Mouse (Mus musculus) cerebellum, postnatal 10 days (tissue): ENCODE results near the gene Polr1d.

Source experiments
- DNase-seq, 2 experiments: peaks; one replicate each; pipeline ENCODE4 v3.0.0; 2021; ENCODE audit warnings: mixed read lengths in 2 of 2

Gene Polr1d

DNA sequence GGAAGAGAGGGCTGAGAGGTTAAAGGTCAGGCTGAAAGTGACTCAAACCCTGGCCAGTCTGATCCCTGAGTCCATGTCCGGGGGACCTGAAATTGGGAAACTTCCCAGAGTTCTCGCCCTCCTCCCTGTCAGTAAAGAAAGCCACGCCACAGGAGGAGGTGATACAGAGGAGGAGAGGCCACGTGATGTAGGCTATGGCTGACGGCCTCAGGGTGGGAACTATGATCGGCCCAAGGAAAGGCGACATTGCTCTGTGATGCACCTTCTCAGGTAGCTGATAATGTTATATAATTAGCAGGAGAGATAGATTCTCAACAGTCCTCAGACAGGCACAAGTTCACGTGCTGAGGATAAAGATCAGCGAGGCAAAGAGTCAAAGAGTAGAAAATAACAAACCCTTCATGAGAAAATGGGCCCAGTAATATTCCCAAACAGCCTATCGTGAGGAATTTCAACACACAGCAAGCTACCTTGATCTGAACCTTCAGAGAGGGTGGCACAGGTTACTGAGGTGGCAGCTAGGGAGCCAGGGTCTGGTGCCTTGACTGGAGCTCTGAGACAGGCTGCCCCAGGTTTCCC is 20.0 kb upstream of the Polr1d start:
- no peak for DNase-seq

DNA sequence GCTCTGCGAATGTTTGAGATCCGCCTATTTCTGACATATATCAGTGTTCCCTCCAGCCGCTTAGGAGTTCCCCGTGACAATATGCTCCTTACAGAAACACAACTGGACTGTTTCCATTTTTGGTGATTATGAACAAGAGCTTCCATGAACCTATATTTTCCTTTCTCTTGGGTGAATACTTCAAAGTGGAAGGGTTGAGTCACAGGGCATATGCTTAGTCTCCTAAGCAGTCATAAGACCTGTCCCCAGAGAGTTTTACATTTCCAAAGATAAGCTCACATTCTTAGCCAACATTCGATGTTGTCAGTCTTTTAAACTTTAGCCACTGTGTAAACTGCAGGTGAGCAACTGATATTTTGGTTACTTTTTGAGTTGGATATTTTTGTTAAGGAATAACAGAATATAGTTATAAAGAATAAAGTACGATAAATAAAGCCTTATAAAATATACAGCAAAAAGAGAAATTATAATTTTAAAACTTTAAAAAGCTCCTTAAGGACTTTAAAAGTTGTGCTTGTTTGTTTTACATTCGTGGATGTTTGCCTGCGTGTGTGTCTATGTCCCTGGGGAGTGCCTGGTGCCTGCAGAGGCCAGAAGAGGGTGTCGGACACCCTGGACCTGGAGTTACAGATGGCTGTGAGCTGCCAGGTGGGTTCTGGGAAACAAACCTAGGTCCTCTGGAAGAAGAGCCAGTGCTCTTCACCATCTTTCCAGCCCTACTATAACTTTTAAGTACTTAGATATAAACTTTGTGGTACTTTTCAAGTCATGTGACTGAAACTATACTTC is 19.0 kb upstream of the Polr1d start:
- DNase-seq = no peak

DNA sequence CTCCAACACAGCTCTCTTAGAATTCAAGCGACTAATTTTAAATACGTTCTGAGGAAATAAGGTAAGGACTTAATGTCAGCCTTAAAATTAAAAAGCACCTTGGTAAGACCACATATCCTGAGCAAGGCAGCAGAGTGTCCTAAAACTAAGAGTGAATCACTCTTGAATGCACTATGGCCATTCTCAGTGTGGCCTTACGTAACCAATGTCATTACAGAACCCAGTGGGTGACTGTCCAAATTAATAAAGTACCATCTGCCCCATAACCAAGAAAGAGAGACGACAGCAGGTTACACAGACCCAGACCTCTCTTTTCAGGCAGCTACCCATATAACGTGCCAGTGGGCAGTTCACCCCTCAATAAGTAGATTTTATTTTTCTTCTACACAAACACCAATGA is 18.2 kb upstream of the Polr1d start:
- DNase-seq = peak; percentile 71 to 75

DNA sequence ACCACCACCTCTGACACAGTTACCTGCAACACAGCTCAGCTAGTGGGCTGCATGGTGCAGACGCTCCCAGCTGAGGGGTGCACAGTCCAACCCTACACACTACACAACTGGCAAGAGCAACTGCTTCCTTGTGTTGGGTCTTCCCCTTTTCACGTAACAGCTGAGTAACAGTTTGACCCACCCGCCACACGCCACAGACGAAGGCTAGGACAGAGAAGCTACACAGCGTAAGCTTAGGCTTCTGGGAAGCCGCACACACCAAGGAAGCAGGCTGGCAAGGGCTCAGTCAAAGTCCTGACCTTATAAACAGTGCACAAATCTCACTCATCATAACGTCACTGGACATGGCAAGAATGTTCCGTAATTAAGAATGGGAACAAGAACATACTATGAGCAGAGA is 17.5 kb upstream of the Polr1d start:
- peak in 1 of 2 experiments; percentile 38 for DNase-seq

DNA sequence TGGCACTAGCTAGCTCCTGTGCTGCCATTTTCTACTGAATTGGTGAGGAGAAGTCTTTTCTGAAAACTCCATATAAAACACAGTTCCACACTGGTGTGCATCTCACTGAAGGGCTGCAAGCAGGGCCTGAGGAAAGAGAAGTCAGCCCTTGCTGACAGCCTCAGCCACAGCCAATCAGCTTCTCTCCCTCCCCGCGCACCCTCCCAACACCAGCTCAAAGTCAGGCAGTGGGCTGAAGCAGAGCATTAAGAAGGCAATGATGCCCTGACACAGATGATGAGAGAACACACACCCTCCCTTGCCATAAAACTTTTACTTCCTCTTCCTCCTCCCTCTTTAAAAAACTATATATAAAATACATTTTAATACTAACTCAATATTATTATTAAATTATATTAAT is 16.8 kb upstream of the Polr1d start:
- peak in 1 of 2 experiments; percentile 52 for DNase-seq

DNA sequence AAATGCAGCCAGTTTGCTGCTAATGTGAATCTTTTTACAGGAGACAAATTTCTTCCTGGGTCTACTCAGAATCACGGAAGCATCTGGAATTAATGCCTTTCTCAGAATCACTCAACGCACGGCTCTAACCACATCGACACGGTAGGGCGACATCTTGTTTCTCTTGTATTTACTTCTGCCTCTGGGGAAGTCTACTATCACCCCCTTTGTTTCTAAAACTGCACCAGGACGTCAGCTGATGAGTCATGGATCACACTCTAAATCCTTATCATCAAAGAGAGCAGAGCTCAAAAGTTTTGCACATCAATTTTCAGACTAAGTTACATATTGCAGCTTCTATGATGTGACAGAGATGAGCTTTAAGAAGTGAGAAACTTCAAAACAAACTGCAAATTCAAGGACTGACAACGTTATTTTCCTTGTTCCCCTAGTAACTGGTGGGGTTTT is 13.6 kb upstream of the Polr1d start:
- no peak for DNase-seq

DNA sequence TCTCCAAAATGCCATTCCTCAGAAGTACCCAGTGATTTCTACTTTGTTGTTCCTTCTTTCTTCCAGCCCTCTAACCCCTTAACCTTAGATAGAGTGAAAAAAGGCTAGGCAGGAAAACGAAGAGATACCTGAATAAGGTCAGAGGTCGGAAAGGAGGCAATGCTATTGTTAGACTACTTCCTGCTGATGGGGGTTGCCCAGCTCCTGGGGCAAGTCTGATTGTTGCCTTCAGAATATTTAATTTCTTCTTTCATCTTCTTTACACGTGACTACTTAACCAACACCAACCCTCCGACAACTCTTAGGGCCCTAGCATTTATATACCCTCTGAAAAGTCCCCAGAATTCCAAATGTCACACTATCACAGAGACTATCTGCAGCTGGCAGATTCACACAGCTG is 10.7 kb upstream of the Polr1d start:
- no peak for DNase-seq

DNA sequence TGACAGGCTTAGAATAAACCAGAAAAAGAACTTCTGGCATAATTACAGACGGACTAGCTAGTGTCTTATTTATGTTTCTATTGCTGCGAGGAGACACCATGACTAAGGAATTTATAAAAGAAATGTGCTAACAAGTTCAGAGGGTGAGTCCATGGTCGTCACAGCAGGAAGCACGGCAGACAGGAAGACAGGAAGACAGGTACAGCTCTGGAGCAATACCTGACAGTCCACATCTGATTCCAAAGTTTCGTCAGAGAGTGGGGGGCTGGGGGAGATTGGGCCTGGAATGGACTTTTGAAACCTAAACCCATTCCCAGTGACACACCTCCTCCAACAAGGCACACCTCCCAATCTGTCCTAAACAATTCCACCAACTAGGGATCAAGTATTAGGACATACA is 9.9 kb upstream of the Polr1d start:
- no peak for DNase-seq

DNA sequence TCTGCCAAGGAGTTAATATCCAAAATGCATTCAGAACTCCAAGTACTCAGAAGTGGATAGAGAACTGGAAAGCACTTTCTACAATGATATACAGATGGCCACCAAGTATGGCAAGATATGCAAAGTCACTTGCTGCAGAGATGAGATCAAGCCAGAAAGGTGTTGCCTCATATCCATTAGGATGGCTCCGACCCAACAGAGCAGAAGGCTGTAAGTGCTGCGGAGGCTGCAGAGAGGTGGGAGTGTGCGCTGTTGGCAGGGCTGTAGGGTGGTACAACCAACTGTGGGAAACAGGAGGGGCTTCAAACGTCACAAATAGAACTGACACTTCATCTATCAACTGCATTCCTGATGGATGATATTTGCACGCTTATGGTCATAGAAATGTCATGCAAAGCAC is 8.0 kb upstream of the Polr1d start:
- peak; percentile 89 to 90 for DNase-seq

DNA sequence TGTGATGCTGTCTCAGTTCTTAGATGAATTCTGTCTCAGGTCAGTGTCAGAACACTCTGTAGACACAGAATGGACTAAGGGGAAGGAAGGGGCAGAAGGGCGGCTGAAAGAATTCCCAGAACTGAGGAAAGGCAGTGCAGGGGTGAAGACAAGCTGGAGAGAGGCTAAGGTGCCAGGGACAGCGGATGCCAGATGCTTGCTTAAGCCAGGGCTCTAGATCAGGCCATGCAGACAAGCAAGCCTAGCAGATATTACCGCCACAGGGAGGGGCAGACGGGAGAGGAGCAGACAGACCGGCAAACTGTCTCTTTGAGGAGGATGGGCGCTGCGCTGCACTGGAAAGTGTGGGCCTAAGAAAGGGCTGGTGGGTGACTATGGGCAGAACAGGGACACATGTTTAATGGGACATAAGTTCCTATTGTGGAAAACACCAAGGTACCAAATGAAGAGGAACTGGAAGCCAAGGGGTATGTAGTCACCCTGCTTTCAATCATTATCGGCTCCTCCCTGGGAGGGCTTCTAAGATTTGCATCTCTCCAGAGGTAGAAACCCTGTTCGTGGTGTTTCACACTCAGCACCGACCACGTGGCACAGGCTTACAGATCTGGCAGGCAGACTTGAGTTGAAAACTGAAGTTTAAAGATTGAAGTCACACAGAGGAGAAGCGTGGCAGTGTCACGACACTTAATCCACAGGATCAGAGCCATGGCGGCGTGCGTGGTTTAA is 5.9 kb upstream of the Polr1d start:
- peak; percentile 53 to 54 for DNase-seq

DNA sequence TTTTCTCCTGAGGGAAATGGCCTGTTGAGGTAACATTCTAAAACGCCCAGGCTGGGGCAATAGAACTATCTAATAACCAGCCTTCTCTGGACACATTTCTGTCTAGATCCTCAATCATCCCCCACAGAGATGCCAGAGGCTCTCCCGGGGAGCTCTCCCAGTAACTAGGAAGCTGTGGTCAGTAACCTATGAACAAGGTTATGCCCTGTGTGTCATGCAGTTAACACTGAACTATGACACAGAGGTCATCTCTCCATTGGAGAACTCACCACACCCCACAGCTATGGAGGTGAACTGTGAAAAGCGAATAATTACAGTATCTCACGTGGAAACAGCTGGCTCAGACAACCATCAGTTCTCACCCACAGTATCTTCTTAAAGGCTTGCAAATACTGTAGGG is 5.0 kb upstream of the Polr1d start:
- no peak for DNase-seq

DNA sequence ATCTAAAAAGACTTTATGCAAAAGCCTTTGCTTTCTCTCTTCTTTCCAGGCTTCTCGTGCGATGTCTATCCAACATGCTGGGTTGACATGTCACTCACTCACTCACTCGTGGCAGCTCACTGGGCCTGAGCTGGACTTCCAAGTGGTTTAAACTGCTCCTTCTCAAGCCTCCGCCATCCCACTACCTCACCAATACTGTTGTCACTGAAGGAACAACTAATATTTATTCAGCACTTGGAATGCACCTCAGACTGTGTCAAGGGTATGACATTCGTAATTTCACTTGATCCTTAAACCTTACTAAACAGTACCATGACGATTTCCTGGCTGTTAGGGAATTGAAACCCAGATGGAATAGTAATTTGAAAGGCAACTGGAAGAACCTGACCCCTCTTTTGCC is 3.0 kb upstream of the Polr1d start:
- no peak for DNase-seq

DNA sequence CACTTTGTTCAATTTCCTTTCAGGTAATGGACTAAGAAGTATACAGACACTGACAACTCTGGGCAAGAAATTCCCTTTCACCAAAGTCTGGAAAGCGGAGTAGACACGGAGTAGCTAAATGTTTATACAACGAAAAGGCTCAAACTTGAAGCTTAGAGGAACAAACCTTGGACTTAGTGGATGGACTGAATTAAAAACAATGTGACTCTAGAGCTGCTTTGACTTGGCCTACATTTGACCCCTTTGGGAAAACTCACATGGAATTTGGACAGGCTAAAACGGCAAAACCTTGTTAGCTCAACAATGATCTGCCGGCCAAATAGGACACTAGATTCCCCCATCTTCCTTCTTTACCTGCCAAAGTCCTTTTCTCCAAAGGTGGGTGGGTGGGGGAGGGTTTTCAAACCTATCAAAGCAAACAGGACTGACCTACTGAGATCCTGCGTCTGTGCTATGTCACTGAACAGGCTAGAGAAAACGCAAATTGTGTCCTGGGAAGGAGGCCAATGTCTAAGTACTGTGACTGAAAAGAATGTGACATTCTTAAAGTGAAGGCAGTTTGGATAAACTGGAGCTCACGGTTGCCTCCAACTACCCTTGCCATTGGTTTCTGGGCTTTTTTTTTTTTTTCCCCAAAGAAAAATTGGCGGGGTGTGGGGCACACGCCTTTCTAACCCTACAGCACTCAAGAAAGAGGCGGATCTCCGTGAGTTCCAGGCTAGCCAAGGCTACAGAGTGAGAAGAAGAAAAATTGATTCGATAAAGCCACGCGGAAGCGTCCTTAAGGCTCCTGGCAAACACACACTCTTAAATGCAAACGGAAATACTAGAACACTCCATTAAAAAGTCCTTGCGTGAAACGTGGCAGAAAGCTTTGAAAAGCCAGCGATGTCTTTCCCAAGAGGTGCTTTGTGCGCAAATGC is 1.5 kb upstream of the Polr1d start:
- peak; percentile 48 to 57 for DNase-seq

DNA sequence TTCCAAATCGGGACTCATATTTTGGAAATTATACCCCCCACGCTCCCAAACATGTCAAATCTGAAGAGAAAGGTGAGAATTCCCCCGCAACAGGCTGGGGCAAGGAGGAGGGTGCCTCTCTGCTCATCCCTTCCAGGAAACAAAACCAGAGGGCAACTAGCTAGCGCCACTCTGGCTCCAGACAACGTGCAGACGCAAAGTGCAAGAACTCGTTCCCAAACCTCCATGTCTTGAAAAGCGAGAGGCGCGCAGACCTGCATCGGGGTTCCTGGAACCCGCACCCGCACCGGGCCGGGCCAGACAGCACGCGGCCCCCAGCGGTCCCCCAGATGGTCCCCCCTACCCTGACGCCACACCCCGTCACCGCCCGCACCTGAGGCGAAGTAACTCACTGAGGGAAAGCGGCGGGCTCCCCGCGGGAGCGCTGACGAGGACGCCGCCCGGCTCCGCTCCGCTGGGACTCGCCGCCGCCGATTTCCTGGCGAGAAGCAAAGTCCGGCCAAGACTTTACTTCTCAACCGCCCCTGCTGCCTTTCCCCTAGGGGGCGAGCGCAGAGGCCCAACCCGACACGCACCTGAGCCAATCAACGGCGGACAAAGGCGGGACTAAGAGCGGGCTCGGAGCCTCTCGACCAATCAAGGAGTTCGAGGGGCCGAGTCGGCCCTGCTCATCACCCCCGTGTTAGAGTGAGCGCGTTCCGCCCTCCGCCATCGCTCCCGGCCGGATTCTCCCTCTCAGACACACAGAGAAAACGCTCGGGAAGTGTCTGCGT is 638 bp upstream of the Polr1d start, which contains the start of gene Lnx2:
Lnx2 (minus strand) TSS at position 561 of the 773 bp plus-strand sequence.
- DNase-seq = peak; percentile 98 to 99

DNA sequence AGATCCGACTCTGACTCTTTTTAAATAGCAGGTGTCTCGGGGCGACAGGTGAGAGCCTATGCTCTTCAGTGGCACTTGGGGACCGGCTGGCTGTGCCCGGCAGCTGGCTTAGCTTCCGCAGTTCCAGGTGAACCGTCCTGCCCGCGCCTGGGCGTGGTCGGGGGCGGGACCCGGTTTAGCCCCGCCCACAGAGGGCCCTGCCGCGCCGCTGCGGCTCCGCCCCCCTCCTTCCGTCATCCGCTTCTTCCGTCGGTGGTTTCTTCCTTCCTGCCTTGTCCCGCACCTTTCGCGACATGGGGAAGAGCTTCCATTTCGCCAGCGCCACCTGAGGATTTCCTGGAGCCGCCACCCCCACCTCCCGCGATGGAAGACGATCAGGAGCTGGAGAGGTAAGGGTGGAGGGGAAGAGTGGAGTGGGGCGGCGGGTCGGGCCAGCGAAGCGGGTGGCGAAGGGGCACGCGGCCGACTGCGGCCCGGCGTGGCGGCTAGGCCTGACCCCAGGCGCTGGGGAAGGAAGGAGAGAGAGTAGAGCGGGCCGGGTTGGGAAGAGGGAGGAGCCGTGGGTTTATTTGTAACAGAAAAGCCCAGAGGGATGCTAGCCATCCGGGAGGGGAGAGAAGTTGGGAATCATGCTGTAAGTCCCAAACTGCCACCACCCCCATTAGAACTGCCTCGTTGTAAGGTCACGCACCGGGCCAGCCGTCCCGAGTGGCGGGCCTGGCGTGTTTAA is 620 bp downstream of the Polr1d start:
- peak; percentile 96 to 97 for DNase-seq

DNA sequence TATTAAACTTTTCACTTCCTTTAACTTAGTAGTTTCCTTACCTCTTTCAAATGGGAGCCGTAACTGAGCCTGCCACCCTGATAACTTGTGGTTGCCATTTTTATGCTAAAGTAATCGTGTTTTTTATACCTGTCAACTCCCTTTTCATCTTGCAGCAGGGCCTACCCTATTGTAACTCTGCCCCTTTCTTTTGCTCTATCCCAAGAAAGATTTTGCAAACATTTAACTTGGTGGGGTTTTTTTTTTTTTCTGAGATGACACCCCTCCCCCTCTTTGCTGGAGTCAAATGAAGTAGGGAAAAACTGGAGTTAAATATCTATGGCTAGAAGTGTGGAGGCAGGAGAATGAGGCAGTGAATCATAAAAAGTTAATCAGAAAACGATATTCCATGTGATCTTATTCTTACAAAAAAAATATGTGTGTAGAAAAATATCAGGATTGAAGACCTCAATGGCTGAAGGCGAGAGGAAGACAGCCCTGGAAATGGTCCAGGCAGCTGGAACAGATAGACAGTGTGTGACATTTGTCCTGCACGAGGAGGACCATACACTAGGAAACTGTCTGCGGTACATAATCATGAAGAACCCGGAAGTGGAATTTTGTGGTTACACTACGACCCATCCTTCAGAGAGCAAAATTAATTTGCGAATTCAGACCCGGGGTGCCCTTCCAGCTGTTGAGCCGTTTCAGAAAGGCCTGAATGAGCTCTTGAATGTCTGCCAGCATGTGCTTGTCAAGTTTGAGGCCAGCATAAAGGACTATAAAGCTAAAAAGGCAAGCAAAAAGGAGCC is 1.5 kb downstream of the Polr1d start:
- DNase-seq = peak; percentile 37 to 41

DNA sequence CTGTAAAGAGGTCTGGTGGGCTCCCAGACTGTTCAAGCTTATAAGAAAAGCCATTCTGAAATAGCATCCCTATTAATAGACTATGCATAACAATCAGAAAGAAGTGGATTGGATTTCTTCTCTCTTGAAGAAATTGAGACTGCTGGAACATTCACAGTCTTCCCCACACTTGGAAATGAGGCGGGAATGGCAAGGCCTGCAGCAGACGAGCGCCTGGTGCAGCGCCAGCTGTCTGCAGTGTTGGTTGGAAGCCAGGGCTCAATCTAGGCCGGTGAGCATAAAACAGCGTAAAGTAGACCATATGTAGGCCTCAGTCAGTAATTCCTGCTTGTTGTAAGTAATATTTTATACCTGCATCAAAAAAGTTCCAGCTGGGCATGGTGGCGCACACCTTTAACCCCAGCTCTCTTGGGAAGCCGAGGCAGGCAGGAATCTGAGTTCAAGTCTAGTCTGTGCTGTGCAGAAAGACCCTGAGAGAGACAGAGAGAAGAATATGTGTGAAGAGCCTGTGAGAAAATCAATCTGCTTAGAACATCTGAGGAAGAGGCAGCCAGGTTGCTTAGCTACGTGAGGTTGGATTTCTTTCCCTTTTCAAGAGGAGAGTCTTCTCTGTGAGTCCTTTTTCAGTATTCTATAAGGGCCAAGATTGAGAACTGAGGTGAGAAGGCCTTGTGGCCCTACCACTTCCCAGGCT is 8.5 kb downstream of the Polr1d start:
- DNase-seq = peak; percentile 95

DNA sequence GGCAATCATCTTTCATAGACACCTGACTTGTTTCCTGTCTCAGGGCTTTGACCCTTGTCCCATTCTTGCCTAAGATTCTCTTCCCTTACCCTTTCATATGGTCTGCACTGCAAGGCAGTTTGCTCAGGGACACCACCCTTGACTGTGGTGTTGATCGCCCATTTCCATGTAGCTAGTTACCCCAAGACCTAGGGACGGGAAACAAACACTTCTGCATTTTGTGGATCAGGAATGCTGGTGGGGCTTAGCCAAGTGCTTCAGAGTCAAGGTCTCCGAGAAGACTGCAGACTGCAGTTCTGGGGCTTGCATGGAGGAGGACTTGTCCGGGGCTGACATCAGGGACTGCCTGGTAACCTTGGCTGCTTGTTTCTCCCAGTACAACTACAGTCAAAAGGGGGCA is 10.0 kb downstream of the Polr1d start:
- no peak for DNase-seq

DNA sequence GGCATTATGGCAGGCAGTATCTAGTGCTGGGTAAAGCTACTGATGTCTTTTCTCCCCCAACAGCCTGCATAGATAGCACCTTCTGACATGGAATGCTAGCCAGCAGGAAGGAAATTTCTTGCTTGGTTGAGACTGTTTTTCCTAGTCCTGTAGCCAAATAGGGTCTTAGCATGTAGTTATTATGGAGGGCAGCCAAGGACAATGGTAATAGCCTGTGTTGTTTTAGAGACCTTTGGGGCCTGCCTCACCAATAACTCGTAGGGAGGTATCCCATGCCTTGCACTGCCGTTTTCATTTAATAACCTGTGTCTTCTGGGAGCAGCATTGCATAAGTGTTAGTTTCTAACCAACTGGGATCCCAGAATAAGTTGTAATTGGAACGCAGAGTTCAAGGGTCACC is 13.0 kb downstream of the Polr1d start:
- peak; percentile 48 to 61 for DNase-seq
